Mouse (Mus musculus) lung, adult 2 months (tissue): ENCODE data around the gene Ckap2l.

ENCODE experiments used
- CTCF ChIP-seq: fragments of 200-500 bp; IDR thresholded peaks from 2 replicates; pipeline ENCODE4 v1.5.1; 2011; ENCODE audit warnings: mild to moderate bottlenecking, low read length, control low read depth; ENCODE audit not compliant: insufficient read depth
- POLR2A ChIP-seq: fragments of 200-500 bp; IDR thresholded peaks from 2 replicates; pipeline ENCODE4 v1.6.1; 2011; ENCODE audit warnings: low read depth, mild to moderate bottlenecking, control low read depth, low read length, borderline replicate concordance; ENCODE audit errors: extremely low read depth

DNA sequence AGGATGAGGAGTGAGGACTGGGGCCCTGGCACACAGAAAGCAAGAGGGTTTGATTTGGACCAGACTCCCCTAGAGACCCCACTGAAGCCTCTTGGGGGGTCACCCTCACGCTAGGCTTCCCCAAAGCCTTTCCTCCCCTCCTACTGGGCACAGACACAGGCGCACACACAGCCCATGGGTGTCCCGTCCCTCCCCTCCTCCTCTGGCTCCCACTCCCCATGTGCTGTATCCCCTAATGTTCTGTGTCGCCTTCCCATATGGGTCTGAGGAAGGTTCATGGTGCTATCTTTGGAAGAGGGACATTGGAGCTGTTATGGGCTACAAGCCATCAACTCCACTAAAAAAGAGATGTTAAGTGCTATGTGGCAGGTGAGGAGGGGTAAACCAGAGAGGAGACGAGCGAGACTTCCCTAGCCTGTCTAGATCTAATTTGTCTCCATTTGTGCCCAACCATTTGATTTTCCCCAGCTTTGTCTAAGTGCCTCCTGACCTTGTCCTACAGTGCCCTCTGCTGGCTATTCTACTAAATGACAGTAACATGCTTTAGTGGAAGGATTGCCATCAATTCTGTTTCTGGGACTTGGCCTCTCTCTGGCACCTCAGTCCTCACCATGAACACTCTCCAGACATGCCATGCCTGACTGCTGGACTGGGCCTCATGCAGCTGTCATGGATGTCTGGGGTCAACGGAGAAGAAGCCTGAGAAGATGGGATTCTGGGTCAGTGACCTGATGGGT, 38.4 kb downstream of the Ckap2l start:
- peak; percentile 56 for TF ChIP-seq CTCF
- no peak for TF ChIP-seq POLR2A
